Mouse (Mus musculus) testis, adult 2 months (tissue): ENCODE results near the gene March5.

Experiments used
- CTCF ChIP-seq: fragments of 200-500 bp; IDR thresholded peaks from 2 replicates; pipeline ENCODE4 v1.5.1; 2012; ENCODE audit warnings: low read depth, mild to moderate bottlenecking, inconsistent platforms, low read length, moderate library complexity; ENCODE audit not compliant: control insufficient read depth, insufficient read depth, insufficient replicate concordance
- POLR2A ChIP-seq: fragments of 200-500 bp; IDR thresholded peaks from 2 replicates; pipeline ENCODE4 v1.6.1; 2012; ENCODE audit warnings: low read depth, mild to moderate bottlenecking, inconsistent platforms, low read length, moderate library complexity; ENCODE audit not compliant: control insufficient read depth

DNA sequence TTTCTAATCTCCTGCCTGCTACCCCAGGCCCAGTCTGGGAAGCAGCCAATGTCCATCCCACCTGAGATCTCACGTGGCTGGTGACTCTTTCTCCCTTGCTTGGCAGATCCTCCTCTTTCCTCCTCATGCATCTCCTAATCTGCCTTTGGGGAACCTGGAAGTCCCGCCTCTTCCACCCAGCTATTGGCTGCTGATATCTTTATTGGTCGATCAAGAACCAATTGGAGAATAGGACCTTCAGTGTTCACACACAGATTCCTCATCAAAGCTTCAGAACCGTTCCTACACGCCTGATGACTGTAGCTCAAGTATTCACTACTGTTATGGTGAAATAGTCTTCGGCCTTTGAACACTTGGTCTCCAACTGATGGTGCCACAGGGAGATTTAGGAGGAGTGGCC is 44.8 kb downstream of the March5 start:
- TF ChIP-seq CTCF (no peak), POLR2A (no peak)
